Mouse (Mus musculus): ENCODE results near the gene Psg18. TPM values are rescaled to one million over a fixed set of nuclear protein-coding genes. Genes with fewer than 3 reads are reported as not detected.
"Not testable (repeated sequence)": the region's sequence is repeated elsewhere in the genome, so short reads cannot be mapped to it uniquely, and the experiment has no call there.

Psg18 gene
- not detected in 2 replicates for total RNA-seq (2014; fragmentation: Nextera tagmentation)
- not detected in 2 replicates for total RNA-seq (2017)

DNA sequence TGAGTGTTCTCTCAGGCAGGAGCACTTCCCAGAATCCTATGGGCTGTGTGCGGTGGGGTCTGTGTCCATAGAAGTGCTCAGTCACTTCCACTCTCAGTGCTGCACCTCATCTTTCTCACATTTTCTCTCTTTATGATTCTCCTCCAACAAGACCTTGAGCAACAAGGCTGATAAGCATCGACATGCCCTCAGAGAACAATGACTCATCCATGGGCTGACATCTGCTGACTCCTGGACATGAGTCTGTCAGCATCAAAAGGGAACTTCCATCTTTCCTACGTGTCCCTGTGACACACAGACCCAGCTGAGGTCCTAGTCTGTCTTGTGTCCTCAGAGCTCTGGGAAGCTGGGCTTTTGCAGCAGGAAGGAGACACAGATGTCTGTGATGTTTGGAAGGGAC, at the start of gene Psg18:
Gene Psg18 (minus strand): TSS at position 101 of the 400 bp plus-strand sequence.
- ATAC-seq (replicated peaks; ENCODE audit: low FRiP score, low TSS enrichment, poor library complexity, severe bottlenecking), result not testable (repeated sequence)

DNA sequence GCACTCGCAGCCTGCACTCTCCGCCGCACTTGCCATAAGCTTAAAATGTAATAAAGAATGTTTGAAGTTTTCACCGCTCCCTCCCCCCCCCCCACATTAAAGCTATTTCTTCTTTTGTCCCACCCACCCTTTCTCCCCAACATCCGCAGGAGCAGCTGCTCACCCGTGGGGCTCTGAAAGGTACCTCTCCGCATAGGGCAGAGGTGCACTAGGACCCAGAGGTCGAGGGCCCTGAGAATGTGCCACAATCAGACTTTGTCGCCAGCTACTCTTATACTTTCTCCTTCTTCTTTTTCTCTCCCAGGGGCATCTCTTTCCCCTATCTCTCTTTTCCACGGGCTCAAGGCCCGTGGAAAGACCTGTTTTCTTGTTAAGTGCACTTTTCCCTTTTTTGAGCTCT, 48.6 kb upstream of the Psg18 start:
- ATAC-seq (replicated peaks; ENCODE audit: low FRiP score, low TSS enrichment, poor library complexity, severe bottlenecking), result no peak

DNA sequence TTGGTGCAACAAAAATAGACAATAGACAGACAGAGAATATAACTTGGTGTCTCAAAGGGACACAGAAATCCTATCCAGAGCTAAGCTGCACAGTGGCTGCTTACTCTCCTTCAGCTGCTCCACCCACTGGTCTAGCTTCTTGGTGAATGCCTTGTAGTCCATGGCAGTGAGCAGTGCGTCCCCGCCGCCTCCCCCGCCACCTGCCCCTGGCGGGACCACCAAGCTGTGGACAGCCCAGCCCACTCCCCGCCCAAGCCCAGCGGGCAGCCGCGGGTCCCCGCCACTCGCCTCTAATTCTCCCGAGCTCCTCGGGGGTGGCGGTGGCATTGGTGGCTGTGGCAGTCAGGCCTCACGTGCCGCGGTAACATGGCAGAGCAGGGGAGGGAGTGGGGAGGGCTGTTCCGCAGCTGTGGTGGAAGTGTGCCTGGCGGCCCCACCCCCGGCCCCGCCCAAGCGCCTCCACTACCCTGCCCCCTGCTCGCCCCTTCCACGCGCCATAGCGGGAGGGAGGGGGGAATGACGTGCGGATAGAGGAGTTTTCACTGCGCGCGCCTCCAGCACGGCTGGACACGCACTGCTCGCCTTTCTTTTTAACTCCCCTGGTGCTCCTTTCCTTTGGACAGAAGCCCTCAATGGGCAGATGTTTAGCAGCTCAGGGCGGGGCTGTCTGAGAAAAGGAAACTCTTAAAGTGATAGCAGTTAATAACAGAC, 47.9 kb upstream of the Psg18 start:
- ATAC-seq (replicated peaks; ENCODE audit: low FRiP score, low TSS enrichment, poor library complexity, severe bottlenecking), result no peak

DNA sequence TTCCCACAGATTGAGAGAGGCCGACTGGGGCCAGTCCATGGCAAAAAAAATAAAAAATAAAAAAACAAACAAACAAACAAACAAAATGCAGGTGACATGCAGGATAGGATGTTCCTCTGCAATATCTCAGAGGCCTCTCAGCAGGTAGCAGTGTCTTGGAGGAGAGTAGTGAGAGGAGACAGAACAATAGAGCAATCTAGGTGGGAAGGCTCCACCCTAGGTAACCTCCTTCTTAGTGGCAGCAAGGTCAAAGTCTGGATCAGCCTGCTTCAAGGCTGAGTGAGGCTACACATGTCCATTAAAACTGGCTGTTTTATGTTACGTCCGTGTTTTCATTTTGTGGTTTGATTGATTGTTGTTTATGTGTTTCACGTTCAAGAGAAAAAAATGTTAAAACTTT, 36.7 kb upstream of the Psg18 start:
- ATAC-seq (replicated peaks; ENCODE audit: low FRiP score, low TSS enrichment, poor library complexity, severe bottlenecking), result not testable (repeated sequence)

GRCm38 (mm10) chr7:18378295-18378694, 23.5 kb upstream of the Psg18 start:
- ATAC-seq (replicated peaks; ENCODE audit: low FRiP score, low TSS enrichment, poor library complexity, severe bottlenecking), result no peak

DNA sequence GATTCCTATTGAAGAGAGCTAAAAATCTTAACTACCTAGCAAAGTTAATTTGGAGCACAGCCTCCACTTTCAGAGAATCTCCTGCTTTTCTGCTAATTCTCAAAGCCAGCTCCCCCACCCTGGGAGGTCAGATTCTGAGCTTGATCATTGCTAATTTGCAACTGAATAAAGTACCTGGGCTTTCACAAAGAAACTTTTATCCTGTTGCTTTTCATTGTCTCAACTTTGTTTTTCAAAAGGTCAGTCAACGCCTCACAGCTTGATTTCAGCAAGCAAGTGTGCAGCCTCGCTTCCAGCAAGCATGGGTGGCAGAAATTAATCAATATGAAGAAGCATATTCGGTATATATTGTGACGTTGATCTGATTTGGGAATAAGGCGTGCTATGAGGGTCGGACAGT, 19.4 kb downstream of the Psg18 start:
- ATAC-seq (replicated peaks; ENCODE audit: low FRiP score, low TSS enrichment, poor library complexity, severe bottlenecking), result not testable (repeated sequence)

Other genes starting within 250 kb of the Psg18 start
- gene Igfl3, start 178.5 kb downstream of the Psg18 start, total RNA-seq (2014; fragmentation: Nextera tagmentation), result not detected in 2 replicates
- not detected in 2 replicates for gene Igfl3, start 178.5 kb downstream of the Psg18 start, total RNA-seq (2017)
- not detected in 2 replicates for gene Mill1, start 109.7 kb downstream of the Psg18 start, total RNA-seq (2014; fragmentation: Nextera tagmentation)
- gene Mill1, start 109.7 kb downstream of the Psg18 start, total RNA-seq (2017), result not detected in 2 replicates
- not detected in 2 replicates for gene Psg28, start 77.0 kb upstream of the Psg18 start, total RNA-seq (2014; fragmentation: Nextera tagmentation)
- gene Psg28, start 77.0 kb upstream of the Psg18 start, total RNA-seq (2017), result not detected in 2 replicates
- gene Psg26, start 129.2 kb upstream of the Psg18 start, total RNA-seq (2014; fragmentation: Nextera tagmentation), result not detected in 2 replicates
- gene Psg26, start 129.2 kb upstream of the Psg18 start, total RNA-seq (2017), result not detected in 2 replicates
- not detected in 2 replicates for gene Psg25, start 177.3 kb upstream of the Psg18 start, total RNA-seq (2014; fragmentation: Nextera tagmentation)
- gene Psg25, start 177.3 kb upstream of the Psg18 start, total RNA-seq (2017), result not detected in 2 replicates
- not detected in 2 replicates for gene Psg27, start 212.3 kb upstream of the Psg18 start, total RNA-seq (2014; fragmentation: Nextera tagmentation)
- gene Psg27, start 212.3 kb upstream of the Psg18 start, total RNA-seq (2017), result not detected in 2 replicates